Mouse (Mus musculus): ENCODE results near the gene Nlgn3.

GRCm38 (mm10) chrX:101268025-101268754 lies 30.8 kb upstream of the Nlgn3 start, which contains the start of gene Il2rg:
- TF ChIP-seq CTCF (IDR thresholded peaks at IDR 0.05; ENCODE audit: insufficient read depth, low read length) (no peak), POLR2A (IDR thresholded peaks at IDR 0.05; ENCODE audit: borderline replicate concordance, extremely low read depth, low read depth, low read length) (no peak)

Measured in lung, adult 2 months (tissue).